Mouse (Mus musculus) thymus, adult 2 months (tissue): ENCODE measurements around the gene Rgma.

Experiments used
- CTCF ChIP-seq: fragments of 200-500 bp; IDR thresholded peaks from 2 replicates; pipeline ENCODE4 v1.5.1; 2012; ENCODE audit warnings: mild to moderate bottlenecking, control low read depth, low read length, moderate library complexity, borderline replicate concordance; ENCODE audit not compliant: control insufficient read depth, poor library complexity, insufficient read depth; ENCODE audit errors: extremely low read depth
- POLR2A ChIP-seq: fragments of 200-500 bp; IDR thresholded peaks from 2 replicates; pipeline ENCODE4 v1.6.1; 2012; ENCODE audit warnings: mild to moderate bottlenecking, low read length, control low read depth, moderate library complexity; ENCODE audit not compliant: control insufficient read depth, poor library complexity, insufficient read depth; ENCODE audit errors: extremely low read depth

- TF ChIP-seq CTCF (no peak), POLR2A (no peak)
Observed at GRCm38 (mm10) chr7:73338353-73338752, 37.0 kb upstream of the Rgma start.
